Mouse (Mus musculus) urinary bladder, adult 2 months (tissue): ENCODE measurements around the gene L2hgdh. TPM values are rescaled to one million over a fixed set of nuclear protein-coding genes. Genes with fewer than 3 reads are reported as not detected.

ENCODE experiments used
- DNase-seq: peaks from one replicate; pipeline ENCODE4 v3.0.0; 2022; ENCODE audit warnings: low spot score
- polyA plus RNA-seq: library from polyadenylated mRNA; depleted of rRNA; stranded (reverse); fragments of >200 nt; gene quantifications from 2 replicates; pipeline ENCODE4 v1.2.3, GENCODE M21; 2012; rRNA removed

The L2hgdh gene
- polyA plus RNA-seq = 9.6 and 11.9 TPM in 2 replicates

GRCm38 (mm10) chr12:69724711-69725460, at the start of gene L2hgdh, which contains the start of gene Atp5s:
Gene L2hgdh, minus strand, starts transcription at chr12:69724873.
Gene Atp5s, plus strand, starts transcription at chr12:69724950.
- peak; percentile 93 for DNase-seq

GRCm38 (mm10) chr12:69768841-69769240, 44.2 kb upstream of the L2hgdh start:
- DNase-seq = no peak

- no peak for DNase-seq
Observed at GRCm38 (mm10) chr12:69767476-69768258, 43.0 kb upstream of the L2hgdh start.

GRCm38 (mm10) chr12:69766185-69766904, 41.7 kb upstream of the L2hgdh start:
- DNase-seq = no peak

- no peak for DNase-seq
Observed at GRCm38 (mm10) chr12:69765543-69765942, 40.9 kb upstream of the L2hgdh start.

GRCm38 (mm10) chr12:69761603-69762002, 36.9 kb upstream of the L2hgdh start:
- no peak for DNase-seq

- DNase-seq = no peak
Observed at GRCm38 (mm10) chr12:69760743-69761406, 36.2 kb upstream of the L2hgdh start.

GRCm38 (mm10) chr12:69760014-69760413, 35.3 kb upstream of the L2hgdh start:
- no peak for DNase-seq

- no peak for DNase-seq
Observed at GRCm38 (mm10) chr12:69759267-69759885, 34.7 kb upstream of the L2hgdh start.

- DNase-seq = no peak
Observed at GRCm38 (mm10) chr12:69758221-69759185, 33.8 kb upstream of the L2hgdh start.

- peak; percentile 53 for DNase-seq
Observed at GRCm38 (mm10) chr12:69757418-69758141, 32.9 kb upstream of the L2hgdh start.

GRCm38 (mm10) chr12:69756015-69756414, 31.3 kb upstream of the L2hgdh start:
- no peak for DNase-seq

- DNase-seq = no peak
Observed at GRCm38 (mm10) chr12:69753936-69754335, 29.3 kb upstream of the L2hgdh start.

GRCm38 (mm10) chr12:69751864-69752341, 27.2 kb upstream of the L2hgdh start:
- DNase-seq = no peak

GRCm38 (mm10) chr12:69744138-69744537, 19.5 kb upstream of the L2hgdh start:
- no peak for DNase-seq

- no peak for DNase-seq
Observed at GRCm38 (mm10) chr12:69741965-69742364, 17.3 kb upstream of the L2hgdh start.

GRCm38 (mm10) chr12:69733923-69734322, 9.2 kb upstream of the L2hgdh start:
- DNase-seq = no peak

GRCm38 (mm10) chr12:69733518-69733917, 8.8 kb upstream of the L2hgdh start:
- no peak for DNase-seq

- no peak for DNase-seq
Observed at GRCm38 (mm10) chr12:69732221-69732620, 7.5 kb upstream of the L2hgdh start.
